Mouse (Mus musculus) midbrain, embryonic 16.5 days (tissue): ENCODE data around the gene Cd19. TPM values are rescaled to one million over a fixed set of nuclear protein-coding genes. Genes with fewer than 3 reads are reported as not detected.
A peak's percentile ranks its signal among the peaks of the same experiment; 100 is the strongest.
"Not testable (repeated sequence)": the region's sequence is repeated elsewhere in the genome, so short reads cannot be mapped to it uniquely, and the experiment has no call there.

Experiments
- ATAC-seq: fragments of 200-750 bp; cut with Nextera tagmentation; 2 replicates; pipeline ENCODE4 v1.8.0; 2017; ENCODE audit warnings: moderate TSS enrichment
- H3K27ac ChIP-seq: fragments of 300-500 bp; sonication (generic); 2 replicates; pipeline ENCODE4 v1.5.1; 2014; ENCODE audit warnings: mild to moderate bottlenecking, low read length, mixed read lengths
- H3K27me3 ChIP-seq: fragments of 300-500 bp; sonication (generic); 2 replicates; pipeline ENCODE4 v1.6.1; 2014; ENCODE audit warnings: low read depth, low read length, mixed read lengths; ENCODE audit not compliant: control insufficient read depth, insufficient read depth
- H3K36me3 ChIP-seq: fragments of 300-500 bp; sonication (generic); 2 replicates; pipeline ENCODE4 v1.6.1; 2014; ENCODE audit warnings: mild to moderate bottlenecking, low read length, moderate library complexity, mixed read lengths; ENCODE audit not compliant: control insufficient read depth, insufficient read depth
- H3K4me1 ChIP-seq: fragments of 300-500 bp; sonication (generic); 2 replicates; pipeline ENCODE4 v1.6.1; 2014; ENCODE audit warnings: mild to moderate bottlenecking, low read length, mixed read lengths; ENCODE audit not compliant: control insufficient read depth, insufficient read depth
- H3K4me2 ChIP-seq: fragments of 300-500 bp; sonication (generic); 2 replicates; pipeline ENCODE4 v1.6.1; 2014; ENCODE audit warnings: mild to moderate bottlenecking, low read length, mixed read lengths
- H3K4me3 ChIP-seq: fragments of 300-500 bp; sonication (generic); 2 replicates; pipeline ENCODE4 v1.5.1; 2014; ENCODE audit warnings: low read depth, mild to moderate bottlenecking, low read length, moderate library complexity, mixed read lengths
- H3K9ac ChIP-seq: fragments of 300-500 bp; sonication (generic); 2 replicates; pipeline ENCODE4 v1.6.1; 2014; ENCODE audit warnings: low read depth, low read length, mixed read lengths
- H3K9me3 ChIP-seq: fragments of 300-500 bp; sonication (generic); replicated peaks from 2 replicates; pipeline ENCODE4 v1.6.1; 2014; ENCODE audit warnings: mild to moderate bottlenecking, low read length, mixed read lengths; ENCODE audit not compliant: control insufficient read depth, poor library complexity, severe bottlenecking
- WGBS: fragments of 180-500 bp; shearing (Covaris S2); extraction: QIAGEN DNeasy Blood & Tissue Kit; methylation state at CpG from one replicate; pipeline ENCODE4 v1.1.7; 2014; 5-methylcytosine and 5-hydroxymethylcytosine counted together
- polyA plus RNA-seq: library from polyadenylated mRNA; unstranded; fragments of >200 nt; fragmentation: Nextera tagmentation; extraction: Ambion mirVana; gene quantifications from 2 replicates; pipeline ENCODE4 v1.2.1, GENCODE M21; 2015

The Cd19 gene
- polyA plus RNA-seq, 1 experiment from 2014 or later: not detected

- no peaks in the 10 kb centered on the region for H3K36me3 ChIP-seq
- no peak overlapping the region for H3K9ac ChIP-seq
- 94% methylated on average over 2 of the region's 2 CpGs for WGBS
- no peaks in the 10 kb centered on the region for H3K4me1 ChIP-seq
- H3K4me3 ChIP-seq: no peak overlapping the region
- H3K4me2 ChIP-seq: no peak overlapping the region
- H3K9me3 ChIP-seq: no peaks in the 10 kb centered on the region
- H3K27ac ChIP-seq: no peak overlapping the region
- no peak for ATAC-seq
- H3K27me3 ChIP-seq: no peaks in the 10 kb centered on the region
Measured at GRCm38 (mm10) chr7:126408686-126409085, 6.0 kb downstream of the Cd19 start.

GRCm38 (mm10) chr7:126402518-126402917 lies 12.2 kb downstream of the Cd19 start:
- H3K9ac ChIP-seq, H3K4me2 ChIP-seq, H3K36me3 ChIP-seq, H3K9me3 ChIP-seq, H3K27ac ChIP-seq, H3K4me3 ChIP-seq, H3K4me1 ChIP-seq, H3K27me3 ChIP-seq, ATAC-seq: not testable (repeated sequence)
- 87% methylated on average over 7 of the region's 8 CpGs for WGBS

- Histone ChIP-seq H3K4me2 (no peak overlapping the region), H3K4me3 (no peak overlapping the region), H3K27me3 (no peaks in the 10 kb centered on the region), H3K36me3 (no peaks in the 10 kb centered on the region), H3K27ac (no peak overlapping the region), H3K9ac (no peak overlapping the region), H3K4me1 (peaks cover 6% of the 10 kb centered on the region), H3K9me3 (no peaks in the 10 kb centered on the region)
- 11% methylated on average over 5 of the region's 5 CpGs for WGBS
- no peak for ATAC-seq
Measured at GRCm38 (mm10) chr7:126399548-126399947, 15.1 kb downstream of the Cd19 start.

GRCm38 (mm10) chr7:126397822-126398221 lies 16.9 kb downstream of the Cd19 start:
- H3K9me3 ChIP-seq: no peaks in the 10 kb centered on the region
- no peak overlapping the region for H3K9ac ChIP-seq
- H3K27me3 ChIP-seq: no peaks in the 10 kb centered on the region
- 97% methylated on average over 4 of the region's 4 CpGs for WGBS
- no peak overlapping the region for H3K27ac ChIP-seq
- no peak overlapping the region for H3K4me3 ChIP-seq
- ATAC-seq: no peak
- H3K4me1 ChIP-seq: peaks cover 6% of the 10 kb centered on the region
- H3K4me2 ChIP-seq: no peak overlapping the region
- H3K36me3 ChIP-seq: no peaks in the 10 kb centered on the region

- H3K4me3 ChIP-seq: 0 out of 2 replicates have a peak overlapping the region, but pooled peaks have one; percentile 8
- H3K4me1 ChIP-seq: peaks cover 6% of the 10 kb centered on the region
- no peaks in the 10 kb centered on the region for H3K9me3 ChIP-seq
- no peak for ATAC-seq
- H3K4me2 ChIP-seq: peak overlapping the region; percentile 41
- H3K27me3 ChIP-seq: no peaks in the 10 kb centered on the region
- H3K27ac ChIP-seq: no peak overlapping the region
- no peak overlapping the region for H3K9ac ChIP-seq
- WGBS: 56% methylated on average over 6 of the region's 6 CpGs
- H3K36me3 ChIP-seq: no peaks in the 10 kb centered on the region
Measured at GRCm38 (mm10) chr7:126397221-126397620, 17.5 kb downstream of the Cd19 start.

GRCm38 (mm10) chr7:126396298-126397119 lies 18.2 kb downstream of the Cd19 start, which contains the start of gene Nfatc2ip:
Nfatc2ip (minus strand) TSS chr7:126396737.
- H3K9me3 ChIP-seq: no peaks in the 10 kb centered on the region
- peaks cover 6% of the 10 kb centered on the region for H3K4me1 ChIP-seq
- peak within 1 kb of the TSS; percentile 82 for H3K9ac ChIP-seq
- H3K4me3 ChIP-seq: peak within 1 kb of the TSS; percentile 81
- no peaks in the 10 kb centered on the region for H3K36me3 ChIP-seq
- peak within 1 kb of the TSS; percentile 58; the same call in 1 of the 2 replicates for H3K27ac ChIP-seq
- H3K27me3 ChIP-seq: no peaks in the 10 kb centered on the region
- H3K4me2 ChIP-seq: peak within 1 kb of the TSS; percentile 70
- peak; percentile 100 for ATAC-seq
- under 1% methylated on average over 59 of the region's 59 CpGs for WGBS

GRCm38 (mm10) chr7:126392086-126392884 lies 22.4 kb downstream of the Cd19 start:
- not testable (repeated sequence) for H3K27me3 ChIP-seq, H3K9ac ChIP-seq, ATAC-seq, H3K4me3 ChIP-seq, H3K4me2 ChIP-seq, H3K27ac ChIP-seq, H3K4me1 ChIP-seq, H3K9me3 ChIP-seq, H3K36me3 ChIP-seq
- WGBS: 92% methylated on average over 7 of the region's 7 CpGs

- Histone ChIP-seq H3K4me3 (no peak overlapping the region), H3K27ac (no peak overlapping the region), H3K27me3 (no peaks in the 10 kb centered on the region), H3K9ac (no peak overlapping the region), H3K36me3 (peaks cover 21% of the 10 kb centered on the region), H3K9me3 (no peaks in the 10 kb centered on the region), H3K4me2 (no peak overlapping the region), H3K4me1 (no peaks in the 10 kb centered on the region)
- no peak for ATAC-seq
- WGBS: 94% methylated on average over 1 of the region's 1 CpGs
Measured at GRCm38 (mm10) chr7:126388185-126388584, 26.5 kb downstream of the Cd19 start.

- H3K27me3 ChIP-seq: no peaks in the 10 kb centered on the region
- H3K4me2 ChIP-seq: no peak overlapping the region
- no peak overlapping the region for H3K4me3 ChIP-seq
- ATAC-seq: no peak
- no peak overlapping the region for H3K27ac ChIP-seq
- H3K9me3 ChIP-seq: no peaks in the 10 kb centered on the region
- peaks cover 13% of the 10 kb centered on the region for H3K36me3 ChIP-seq
- no peak overlapping the region for H3K9ac ChIP-seq
- WGBS: 83% methylated on average over 5 of the region's 5 CpGs
- H3K4me1 ChIP-seq: 0 out of 2 replicates have a peak, but pooled peaks cover under 1% of the 10 kb centered on the region
Measured at GRCm38 (mm10) chr7:126383565-126383964, 31.1 kb downstream of the Cd19 start.
